Mouse (Mus musculus): ENCODE measurements around the gene Cdk6. TPM values are rescaled to one million over a fixed set of nuclear protein-coding genes. Genes with fewer than 3 reads are reported as not detected.

Gene Cdk6
- polyA plus RNA-seq, 1 experiment, result 13.4 TPM

DNA sequence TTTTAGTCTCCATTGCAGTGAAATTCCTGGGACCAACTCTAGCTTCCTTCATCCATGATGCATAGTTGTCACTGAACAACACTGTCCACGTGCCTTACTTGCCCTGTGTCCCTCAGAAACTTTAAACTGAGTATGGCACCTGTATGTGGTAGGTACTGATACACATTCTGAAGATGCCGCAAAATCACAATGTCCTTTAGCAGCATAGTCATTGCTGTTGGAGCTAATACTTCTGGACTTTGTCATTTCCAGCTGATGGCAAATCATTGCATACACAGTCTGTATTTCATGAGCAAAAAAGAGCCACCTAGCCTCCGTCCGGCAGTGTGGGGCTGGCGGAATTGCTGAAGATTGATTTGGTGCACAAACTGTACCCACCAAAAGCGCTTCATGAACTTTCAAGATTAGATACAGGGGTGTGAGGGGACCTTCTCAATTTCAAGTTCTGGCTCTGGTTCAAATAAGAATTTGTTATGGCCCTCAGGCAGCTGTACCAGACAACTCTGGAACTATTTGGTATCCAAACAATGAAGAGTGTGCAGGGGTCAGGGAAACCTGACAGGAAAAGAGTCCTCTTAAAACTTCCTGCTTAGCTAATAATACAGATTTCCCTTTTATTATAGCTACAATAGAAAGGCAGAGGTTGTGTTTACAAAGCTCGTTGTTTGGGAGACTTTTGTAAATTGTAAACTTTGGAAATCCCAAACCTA is 44.9 kb downstream of the Cdk6 start:
- WGBS, result 53% methylated on average over 7 of the region's 7 CpGs
- H3K4me3 ChIP-seq (replicated peaks; ENCODE audit: extremely low read depth, low read depth, low read length), result no peak overlapping the region
- TF ChIP-seq POLR2A (IDR thresholded peaks at IDR 0.05; ENCODE audit: borderline replicate concordance, extremely low read depth, low read depth, low read length) (no peak), CTCF (IDR thresholded peaks at IDR 0.05; ENCODE audit: insufficient read depth, low read length) (no peak)
- DNase-seq, result no peak
- peaks cover 26% of the 10 kb centered on the region for H3K4me1 ChIP-seq (ENCODE audit: control insufficient read depth, insufficient read depth, low read length)

DNA sequence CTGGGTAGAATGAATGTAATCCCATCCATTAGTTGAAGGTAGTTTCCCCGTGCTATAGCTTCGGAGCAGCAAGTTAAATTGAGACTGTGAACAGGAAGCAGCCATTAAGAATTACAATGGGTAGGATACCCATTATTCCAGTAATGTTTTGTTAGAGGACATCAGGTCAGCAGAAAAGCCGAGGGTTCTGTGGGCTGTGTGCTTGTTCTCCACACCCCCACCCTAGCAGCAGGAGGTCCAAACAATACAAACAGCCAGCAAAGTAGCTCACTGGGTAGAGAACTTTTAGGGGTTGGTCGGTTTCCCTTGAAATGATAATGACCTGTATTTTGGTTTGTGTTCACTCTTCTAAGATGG is 45.4 kb downstream of the Cdk6 start:
- 32% methylated on average over 4 of the region's 4 CpGs for WGBS
- H3K4me1 ChIP-seq (ENCODE audit: control insufficient read depth, insufficient read depth, low read length), result peaks cover 22% of the 10 kb centered on the region
- TF ChIP-seq CTCF (IDR thresholded peaks at IDR 0.05; ENCODE audit: insufficient read depth, low read length) (no peak), POLR2A (IDR thresholded peaks at IDR 0.05; ENCODE audit: borderline replicate concordance, extremely low read depth, low read depth, low read length) (no peak)
- DNase-seq, result no peak
- H3K4me3 ChIP-seq (replicated peaks; ENCODE audit: extremely low read depth, low read depth, low read length), result no peak overlapping the region

GRCm38 (mm10) chr5:3387138-3387537 is 45.9 kb downstream of the Cdk6 start:
- DNase-seq, result no peak
- Histone ChIP-seq H3K4me1 (ENCODE audit: control insufficient read depth, insufficient read depth, low read length) (peaks cover 18% of the 10 kb centered on the region), H3K4me3 (replicated peaks; ENCODE audit: extremely low read depth, low read depth, low read length) (no peak overlapping the region)
- 32% methylated on average over 5 of the region's 5 CpGs for WGBS
- TF ChIP-seq CTCF (IDR thresholded peaks at IDR 0.05; ENCODE audit: insufficient read depth, low read length) (no peak), POLR2A (IDR thresholded peaks at IDR 0.05; ENCODE audit: borderline replicate concordance, extremely low read depth, low read depth, low read length) (no peak)

DNA sequence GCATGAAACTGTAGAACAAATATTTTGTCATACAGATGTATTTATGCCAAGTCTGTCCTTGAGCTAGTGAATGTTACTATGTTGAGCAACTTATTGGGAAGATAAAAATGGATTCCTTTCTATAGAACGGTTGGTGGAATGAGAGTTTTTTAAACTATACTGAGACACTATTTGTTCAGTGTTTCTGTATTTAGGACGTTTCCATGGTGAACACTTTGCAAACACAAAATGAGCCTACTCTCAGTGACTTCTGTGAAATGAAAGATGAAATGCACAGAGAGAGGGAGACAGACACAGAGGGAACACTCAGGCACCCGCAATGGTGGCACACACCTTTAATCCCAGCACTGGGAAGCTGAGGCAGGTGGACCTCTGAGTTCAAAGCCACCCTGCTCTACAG is 51.6 kb downstream of the Cdk6 start:
- no peak overlapping the region for H3K4me3 ChIP-seq (replicated peaks; ENCODE audit: extremely low read depth, low read depth, low read length)
- TF ChIP-seq CTCF (IDR thresholded peaks at IDR 0.05; ENCODE audit: insufficient read depth, low read length) (no peak), POLR2A (IDR thresholded peaks at IDR 0.05; ENCODE audit: borderline replicate concordance, extremely low read depth, low read depth, low read length) (no peak)
- DNase-seq, result no peak
- no peaks in the 10 kb centered on the region for H3K4me1 ChIP-seq (ENCODE audit: control insufficient read depth, insufficient read depth, low read length)
- WGBS, result 47% methylated on average over 3 of the region's 3 CpGs

GRCm38 (mm10) chr5:3394145-3394544 is 52.9 kb downstream of the Cdk6 start:
- Histone ChIP-seq H3K4me1 (ENCODE audit: control insufficient read depth, insufficient read depth, low read length) (no peaks in the 10 kb centered on the region), H3K4me3 (replicated peaks; ENCODE audit: extremely low read depth, low read depth, low read length) (no peak overlapping the region)
- DNase-seq, result no peak
- WGBS, result 90% methylated on average over 7 of the region's 7 CpGs
- TF ChIP-seq POLR2A (IDR thresholded peaks at IDR 0.05; ENCODE audit: borderline replicate concordance, extremely low read depth, low read depth, low read length), result no peak
- TF ChIP-seq CTCF (IDR thresholded peaks at IDR 0.05; ENCODE audit: insufficient read depth, low read length), result no peak

- no peak for DNase-seq
- Histone ChIP-seq H3K4me3 (replicated peaks; ENCODE audit: extremely low read depth, low read depth, low read length) (no peak overlapping the region), H3K4me1 (ENCODE audit: control insufficient read depth, insufficient read depth, low read length) (no peaks in the 10 kb centered on the region)
- WGBS, result 88% methylated on average over 6 of the region's 6 CpGs
- TF ChIP-seq CTCF (IDR thresholded peaks at IDR 0.05; ENCODE audit: insufficient read depth, low read length) (no peak), POLR2A (IDR thresholded peaks at IDR 0.05; ENCODE audit: borderline replicate concordance, extremely low read depth, low read depth, low read length) (no peak)
Measured at GRCm38 (mm10) chr5:3395020-3395419, 53.7 kb downstream of the Cdk6 start.

DNA sequence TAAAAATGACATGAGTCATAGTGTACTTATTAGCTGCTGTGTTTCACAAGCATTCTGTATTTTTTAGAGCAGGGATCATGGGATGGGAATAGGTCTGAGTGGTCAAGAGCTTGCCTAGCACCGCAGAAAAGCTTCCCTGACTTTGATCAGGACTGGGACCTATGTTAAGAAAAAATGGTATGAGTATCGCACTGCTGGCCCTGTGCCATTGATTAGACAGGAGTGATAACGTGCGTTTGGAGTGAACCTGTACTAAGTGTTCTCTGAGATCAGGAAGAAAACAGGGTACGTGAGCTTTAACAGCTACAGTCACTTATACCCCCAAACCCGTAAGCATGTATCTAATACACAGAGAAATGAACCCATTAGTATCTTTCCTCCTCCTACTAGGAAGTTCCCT is 54.9 kb downstream of the Cdk6 start:
- 72% methylated on average over 6 of the region's 6 CpGs for WGBS
- no peak for TF ChIP-seq CTCF (IDR thresholded peaks at IDR 0.05; ENCODE audit: insufficient read depth, low read length)
- TF ChIP-seq POLR2A (IDR thresholded peaks at IDR 0.05; ENCODE audit: borderline replicate concordance, extremely low read depth, low read depth, low read length), result no peak
- H3K4me1 ChIP-seq (ENCODE audit: control insufficient read depth, insufficient read depth, low read length), result no peaks in the 10 kb centered on the region
- H3K4me3 ChIP-seq (replicated peaks; ENCODE audit: extremely low read depth, low read depth, low read length), result no peak overlapping the region
- DNase-seq, result no peak

DNA sequence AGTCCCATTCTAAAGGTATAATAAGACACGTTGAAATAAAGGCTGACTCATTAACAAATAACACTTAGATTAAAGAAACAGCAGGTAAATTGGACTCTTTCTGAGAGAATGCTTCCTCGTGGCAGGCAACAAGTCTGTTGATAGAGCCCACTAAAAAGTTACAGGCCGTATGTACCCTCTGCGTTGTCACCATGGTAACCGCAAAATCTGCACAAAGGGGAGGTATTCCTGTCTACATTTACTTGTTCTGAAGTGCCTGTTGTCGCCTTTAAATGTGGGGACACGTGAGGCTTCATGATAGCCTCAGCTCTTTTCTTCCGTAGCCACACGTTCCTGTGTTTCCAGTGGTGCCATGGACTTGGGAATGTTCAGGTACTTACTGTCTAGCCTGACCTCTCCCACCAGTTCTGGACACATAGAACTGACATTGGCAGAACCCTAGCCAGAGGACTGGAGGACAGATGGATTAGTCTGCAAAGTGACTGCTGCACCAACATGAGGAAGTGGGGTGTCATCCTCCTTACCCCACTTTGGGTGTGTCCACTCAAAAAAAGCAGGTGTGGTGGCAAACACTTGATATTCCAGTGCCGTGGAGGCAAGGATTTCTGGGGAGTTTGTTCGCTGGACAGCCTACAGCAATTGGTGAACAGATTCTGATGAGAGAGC is 55.8 kb downstream of the Cdk6 start:
- DNase-seq, result no peak
- WGBS, result 80% methylated on average over 11 of the region's 11 CpGs
- no peaks in the 10 kb centered on the region for H3K4me1 ChIP-seq (ENCODE audit: control insufficient read depth, insufficient read depth, low read length)
- no peak overlapping the region for H3K4me3 ChIP-seq (replicated peaks; ENCODE audit: extremely low read depth, low read depth, low read length)
- TF ChIP-seq CTCF (IDR thresholded peaks at IDR 0.05; ENCODE audit: insufficient read depth, low read length), result no peak
- TF ChIP-seq POLR2A (IDR thresholded peaks at IDR 0.05; ENCODE audit: borderline replicate concordance, extremely low read depth, low read depth, low read length), result no peak

GRCm38 (mm10) chr5:3399784-3400494 is 58.7 kb downstream of the Cdk6 start:
- Histone ChIP-seq H3K4me1 (ENCODE audit: control insufficient read depth, insufficient read depth, low read length) (no peaks in the 10 kb centered on the region; the same call in none of the 2 replicates), H3K4me3 (replicated peaks; ENCODE audit: extremely low read depth, low read depth, low read length) (no peak overlapping the region)
- TF ChIP-seq CTCF (IDR thresholded peaks at IDR 0.05; ENCODE audit: insufficient read depth, low read length), result no peak
- no peak for TF ChIP-seq POLR2A (IDR thresholded peaks at IDR 0.05; ENCODE audit: borderline replicate concordance, extremely low read depth, low read depth, low read length)
- no peak for DNase-seq
- WGBS, result 91% methylated on average over 7 of the region's 7 CpGs
